Mouse (Mus musculus) brain, embryonic 18.5 days (tissue): Measurements from ENCODE around the gene Serpina1b.
"Not testable (repeated sequence)": the region's sequence is repeated elsewhere in the genome, so short reads cannot be mapped to it uniquely, and the experiment has no call there.

ENCODE experiments used
- DNase-seq: peaks from one replicate; pipeline ENCODE4 v3.0.0-alpha.2; 2012; ENCODE audit warnings: low read depth, low spot score

Gene Serpina1b

DNA sequence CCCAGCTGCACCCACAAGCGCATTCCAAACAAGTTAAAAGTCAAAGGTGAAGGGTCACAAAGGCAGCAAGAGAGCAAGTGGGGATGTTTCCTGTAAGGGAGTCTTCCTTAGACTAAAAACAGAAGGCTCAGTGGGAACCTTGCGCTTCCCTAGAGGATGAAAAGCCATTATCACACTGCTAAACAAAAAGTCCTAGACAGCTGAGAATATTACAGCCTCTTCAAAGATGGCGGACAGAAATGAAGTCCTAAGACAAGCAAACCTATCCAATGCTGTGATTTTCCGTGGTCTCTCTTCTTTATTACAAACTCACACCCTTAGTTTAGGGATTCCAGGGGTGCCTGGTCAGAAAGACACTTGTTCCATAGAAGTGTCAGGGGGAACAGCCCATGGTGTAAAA lies at the start of gene Serpina1b:
Gene Serpina1b, minus strand, starts transcription at position 101 of the 400 bp plus-strand sequence.
- not testable (repeated sequence) for DNase-seq

DNA sequence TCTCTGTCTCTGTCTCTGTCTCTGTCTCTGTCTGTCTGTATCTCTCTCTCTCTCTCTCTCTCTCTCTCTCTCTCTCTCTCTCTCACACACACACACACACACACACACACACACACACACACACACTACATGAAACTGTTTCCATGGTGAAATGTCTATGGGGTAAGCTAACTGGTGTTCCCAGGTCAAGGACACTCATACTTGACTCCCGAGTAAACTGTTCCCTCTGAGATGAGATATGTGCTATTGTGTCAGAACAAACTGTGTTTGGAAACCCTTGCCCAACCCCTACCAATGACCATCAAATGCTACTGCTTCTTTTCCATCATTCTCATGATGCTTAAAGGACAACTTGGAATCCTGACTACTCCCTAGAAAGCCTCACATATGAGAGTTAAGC lies 36.7 kb upstream of the Serpina1b start:
- not testable (repeated sequence) for DNase-seq

DNA sequence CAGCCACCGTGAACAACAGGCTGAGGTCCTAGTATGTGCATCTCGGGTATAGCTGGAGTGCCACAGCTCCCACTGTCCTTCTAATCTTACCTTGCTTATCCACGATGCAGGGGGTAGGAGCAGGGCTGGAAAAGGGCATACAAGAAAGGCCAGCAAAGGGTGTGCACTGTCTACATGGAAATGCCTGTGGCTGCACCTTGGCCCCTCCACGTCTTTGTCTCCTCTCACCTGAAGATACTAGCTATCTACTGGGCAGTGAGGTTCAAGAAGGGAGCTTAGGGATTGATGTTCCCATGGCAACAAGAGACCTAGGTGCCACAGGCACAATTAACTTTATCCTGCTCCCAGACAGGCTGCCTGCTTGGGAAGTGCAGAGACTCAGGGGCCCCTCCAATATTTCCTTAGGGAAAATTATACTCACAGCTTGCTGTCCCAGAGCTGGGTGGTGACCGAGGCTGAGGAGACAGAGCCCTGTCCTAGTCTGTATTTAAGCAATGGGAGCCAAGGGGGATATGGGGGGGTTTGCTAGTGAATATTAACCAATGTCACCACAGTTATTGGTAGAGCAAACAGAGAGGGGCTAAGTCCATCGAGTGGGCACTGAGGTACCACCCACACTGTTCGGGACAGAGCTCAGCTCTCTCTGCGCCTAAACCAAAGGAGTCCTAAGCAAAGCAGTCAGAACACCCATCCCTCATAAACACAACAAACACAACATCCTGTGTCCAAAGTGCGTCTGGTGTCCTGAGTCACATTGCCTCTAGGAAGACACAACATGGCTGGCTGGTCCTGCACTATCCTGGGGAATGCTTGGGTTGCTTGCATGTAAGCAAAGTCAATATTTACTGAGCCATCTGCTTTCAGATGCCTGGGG lies 33.2 kb upstream of the Serpina1b start, which contains the start of gene Serpina1a:
Gene Serpina1a, minus strand, starts transcription at position 462 of the 874 bp plus-strand sequence.
- DNase-seq: not testable (repeated sequence)

DNA sequence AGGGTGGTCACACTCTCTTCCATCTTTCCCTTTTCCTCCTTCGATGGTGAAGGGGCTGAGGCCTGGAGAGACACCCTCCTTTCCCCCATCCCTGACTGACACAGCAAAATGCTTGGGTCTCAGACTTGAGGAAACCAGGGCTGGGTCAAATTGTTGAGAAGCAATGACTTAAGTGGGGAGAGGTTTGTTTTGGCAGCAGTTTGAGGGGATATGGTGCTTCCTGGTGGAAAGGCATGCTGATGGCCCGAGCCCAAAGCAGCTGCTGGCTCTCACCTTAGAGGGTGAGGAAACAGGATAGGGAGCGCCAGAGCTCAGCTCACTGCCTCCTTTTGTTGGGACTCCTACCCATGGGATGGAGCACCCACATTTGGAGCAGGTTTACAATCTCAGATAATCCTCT lies 30.8 kb upstream of the Serpina1b start:
- no peak for DNase-seq

DNA sequence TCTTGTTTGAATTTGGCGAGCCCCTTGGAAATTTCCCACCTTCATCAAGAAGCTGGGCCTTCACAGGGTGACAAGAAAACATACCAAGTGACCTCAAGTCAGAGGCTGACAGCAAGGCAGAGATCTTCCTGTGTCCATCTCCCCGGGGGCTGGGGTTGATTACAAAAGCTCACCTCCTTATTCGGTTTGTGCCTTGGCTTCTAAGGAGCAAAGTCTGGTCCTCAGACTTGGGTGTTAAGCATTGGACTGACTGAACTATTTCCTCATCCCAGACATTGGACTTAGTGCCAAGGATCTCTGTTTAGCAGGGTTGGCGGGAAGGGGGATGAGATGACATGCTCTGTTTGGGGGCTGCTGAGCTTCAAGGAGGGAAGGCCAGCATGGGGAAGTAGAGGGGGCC lies 30.4 kb upstream of the Serpina1b start:
- not testable (repeated sequence) for DNase-seq

DNA sequence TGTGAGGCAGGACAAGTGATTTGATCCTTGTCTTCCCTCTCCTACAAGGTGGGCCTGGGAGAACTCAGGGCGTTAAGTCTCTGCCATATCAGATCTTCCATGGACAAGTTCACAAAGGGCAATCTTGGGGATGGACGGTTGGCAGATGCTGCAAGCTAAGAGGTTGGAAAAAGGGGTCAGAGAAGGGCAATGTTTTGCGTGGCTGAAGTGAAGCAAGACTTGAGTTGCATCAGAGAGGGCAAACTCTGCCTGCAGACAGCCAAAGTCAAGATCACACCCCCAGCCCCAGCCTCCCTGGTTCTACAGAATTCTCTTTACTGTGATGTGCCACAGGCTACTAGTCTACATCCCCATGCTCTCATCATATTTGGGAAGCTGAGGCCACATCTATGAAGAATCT lies 29.4 kb upstream of the Serpina1b start:
- not testable (repeated sequence) for DNase-seq

DNA sequence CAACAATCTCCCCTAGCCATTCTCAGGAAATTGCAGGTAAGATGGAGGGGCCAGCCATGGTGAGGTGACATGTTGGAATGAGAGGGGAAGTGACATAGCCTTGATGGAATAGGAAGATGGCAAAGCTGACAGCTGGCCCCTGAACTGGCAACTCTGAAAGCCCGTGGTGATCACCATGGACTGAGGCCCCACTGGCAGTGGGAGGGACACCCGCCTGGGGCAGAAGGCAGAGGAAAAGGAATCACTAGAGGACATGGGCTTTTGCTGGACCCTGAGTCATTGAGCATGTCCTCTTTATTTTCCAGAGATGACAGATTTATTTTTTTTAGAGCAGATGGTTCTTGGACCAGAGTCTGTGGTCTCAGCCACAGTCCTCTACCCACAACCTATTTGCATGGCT lies 22.9 kb upstream of the Serpina1b start:
- DNase-seq: not testable (repeated sequence)

DNA sequence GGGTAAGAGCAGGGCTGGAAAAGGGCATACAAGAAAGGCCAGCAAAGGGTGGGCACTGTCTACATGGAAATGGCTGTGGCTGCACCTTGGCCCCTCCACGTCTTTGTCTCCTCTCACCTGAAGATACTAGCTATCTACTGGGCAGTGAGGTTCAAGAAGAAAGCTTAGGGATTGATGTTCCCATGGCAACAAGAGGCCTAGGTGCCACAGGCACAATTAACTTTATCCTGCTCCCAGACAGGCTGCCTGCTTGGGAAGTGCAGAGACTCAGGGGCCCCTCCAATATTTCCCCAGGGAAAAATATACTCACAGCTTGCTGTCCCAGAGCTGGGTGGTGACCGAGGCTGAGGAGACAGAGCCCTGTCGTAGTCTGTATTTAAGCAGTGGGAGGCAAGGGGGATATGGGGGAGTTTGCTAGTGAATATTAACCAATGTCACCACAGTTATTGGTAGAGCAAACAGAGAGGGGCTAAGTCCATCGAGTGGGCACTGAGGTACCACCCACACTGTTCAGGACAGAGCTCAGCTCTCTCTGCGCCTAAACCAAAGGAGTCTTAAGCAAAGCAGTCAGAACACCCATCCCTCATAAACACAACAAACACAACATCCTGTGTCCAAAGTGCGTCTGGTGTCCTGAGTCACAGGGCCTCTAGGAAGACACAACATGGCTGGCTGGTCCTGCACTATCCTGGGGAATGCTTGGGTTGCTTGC lies 2.4 kb downstream of the Serpina1b start:
- DNase-seq: not testable (repeated sequence)

DNA sequence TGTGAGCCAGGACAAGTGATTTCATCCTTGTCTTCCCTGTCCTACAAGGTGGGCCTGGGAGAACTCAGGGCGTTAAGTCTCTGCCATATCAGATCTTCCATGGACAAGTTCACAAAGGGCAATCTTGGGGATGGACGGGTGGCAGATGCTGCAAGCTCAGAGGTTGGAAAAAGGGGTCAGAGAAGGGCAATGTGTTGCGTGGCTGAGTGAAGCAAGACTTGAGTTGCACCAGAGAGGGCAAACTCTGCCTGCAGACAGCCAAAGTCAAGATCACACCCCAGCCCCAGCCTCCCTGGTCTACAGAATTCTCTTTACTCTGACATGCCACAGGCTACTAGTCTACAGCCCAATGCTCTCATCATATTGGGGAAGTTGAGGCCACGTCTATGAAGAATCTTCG lies 6.3 kb downstream of the Serpina1b start:
- not testable (repeated sequence) for DNase-seq

DNA sequence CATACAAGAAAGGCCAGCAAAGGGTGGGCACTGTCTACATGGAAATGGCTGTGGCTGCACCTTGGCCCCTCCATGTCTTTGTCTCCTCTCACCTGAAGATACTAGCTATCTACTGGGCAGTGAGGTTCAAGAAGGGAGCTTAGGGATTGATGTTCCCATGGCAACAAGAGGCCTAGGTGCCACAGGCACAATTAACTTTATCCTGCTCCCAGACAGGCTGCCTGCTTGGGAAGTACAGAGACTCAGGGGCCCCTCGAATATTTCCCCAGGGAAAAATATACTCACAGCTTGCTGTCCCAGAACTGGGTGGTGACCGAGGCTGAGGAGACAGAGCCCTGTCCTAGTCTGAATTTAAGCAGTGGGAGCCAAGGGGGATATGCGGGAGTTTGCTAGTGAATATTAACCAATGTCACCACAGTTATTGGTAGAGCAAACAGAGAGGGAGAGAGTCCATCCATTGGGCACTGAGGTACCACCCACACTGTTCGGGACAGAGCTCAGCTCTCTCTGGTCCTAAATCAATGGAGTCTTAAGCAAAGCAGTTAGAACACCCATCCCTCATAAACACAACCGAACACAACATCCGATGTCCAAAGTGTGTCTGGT lies 56.8 kb downstream of the Serpina1b start, which contains the start of gene Serpina1d:
Gene Serpina1d, minus strand, starts transcription at position 347 of the 606 bp plus-strand sequence.
- DNase-seq: not testable (repeated sequence)

DNA sequence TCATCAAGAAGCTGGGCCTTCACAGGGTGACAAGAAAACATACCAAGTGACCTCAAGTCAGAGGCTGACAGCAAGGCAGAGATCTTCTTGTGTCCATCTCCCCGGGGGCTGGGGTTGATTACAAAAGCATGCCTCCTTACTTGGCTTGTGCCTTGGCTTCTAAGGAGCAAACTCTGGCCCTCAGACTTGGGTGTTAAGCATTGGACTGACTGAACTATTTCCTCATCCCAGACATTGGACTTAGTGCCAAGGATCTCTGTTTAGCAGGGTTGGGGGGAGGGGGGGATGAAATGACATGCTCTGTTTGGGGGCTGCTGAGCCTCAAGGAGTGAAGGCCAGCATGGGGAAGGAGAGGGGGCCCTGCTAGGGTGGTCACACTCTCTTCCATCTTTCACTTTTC lies 59.6 kb downstream of the Serpina1b start:
- DNase-seq: not testable (repeated sequence)

DNA sequence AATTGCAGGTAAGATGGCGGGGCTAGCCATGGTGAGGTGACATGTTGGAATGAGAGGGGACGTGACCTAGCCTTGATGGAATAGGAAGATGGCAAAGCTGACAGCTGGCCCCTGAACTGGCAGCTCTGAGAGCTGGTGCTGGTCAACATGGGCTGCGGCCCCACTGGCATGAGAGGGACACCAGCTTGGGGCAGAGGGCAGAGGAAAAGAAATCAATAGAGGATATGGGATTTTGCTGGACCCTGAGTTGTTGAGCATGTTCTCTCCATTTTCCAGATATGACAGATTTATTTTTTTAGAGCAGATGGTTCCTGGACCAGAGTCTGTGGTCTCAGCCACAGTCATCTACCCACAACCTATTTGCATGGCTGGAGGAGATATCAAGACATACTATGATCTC lies 67.1 kb downstream of the Serpina1b start:
- DNase-seq: not testable (repeated sequence)

DNA sequence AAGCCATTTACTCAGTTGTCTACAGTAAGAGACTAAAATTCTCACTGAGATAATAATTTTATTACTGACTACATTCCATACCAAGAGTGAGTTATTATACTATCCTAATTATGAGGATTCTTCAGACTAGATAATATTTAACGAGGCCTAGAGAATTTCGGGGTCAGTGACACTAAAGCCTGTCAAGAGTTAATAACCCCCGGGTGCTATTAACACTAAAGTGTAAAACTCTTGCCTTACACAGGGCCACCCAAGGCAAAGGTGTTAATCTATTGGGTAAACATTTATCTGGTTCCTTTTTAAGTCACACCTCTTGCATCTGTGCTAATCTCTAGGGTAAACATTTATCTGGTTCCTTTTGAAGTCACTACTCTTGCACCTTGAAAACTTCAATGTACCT lies 69.9 kb downstream of the Serpina1b start:
- not testable (repeated sequence) for DNase-seq

DNA sequence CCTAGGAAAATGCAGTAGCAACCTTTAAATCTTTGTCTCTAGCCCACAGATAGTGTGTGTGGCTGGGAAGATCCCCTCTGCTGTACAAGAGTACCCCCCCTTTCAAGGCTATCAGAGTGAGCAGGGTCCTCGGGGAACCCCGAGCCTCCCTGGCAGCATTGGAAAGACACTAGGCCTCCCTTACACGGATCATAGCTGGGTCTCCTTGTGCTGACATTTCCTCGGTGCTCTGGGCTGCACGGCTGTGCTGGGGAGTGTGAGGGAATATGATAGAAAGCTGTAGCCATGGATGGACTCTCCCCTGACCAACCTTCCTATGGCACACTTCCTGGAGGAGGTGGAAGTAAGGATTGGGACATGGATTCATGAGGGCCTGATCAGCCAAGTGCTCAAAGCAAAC lies 84.2 kb downstream of the Serpina1b start:
- DNase-seq: not testable (repeated sequence)

DNA sequence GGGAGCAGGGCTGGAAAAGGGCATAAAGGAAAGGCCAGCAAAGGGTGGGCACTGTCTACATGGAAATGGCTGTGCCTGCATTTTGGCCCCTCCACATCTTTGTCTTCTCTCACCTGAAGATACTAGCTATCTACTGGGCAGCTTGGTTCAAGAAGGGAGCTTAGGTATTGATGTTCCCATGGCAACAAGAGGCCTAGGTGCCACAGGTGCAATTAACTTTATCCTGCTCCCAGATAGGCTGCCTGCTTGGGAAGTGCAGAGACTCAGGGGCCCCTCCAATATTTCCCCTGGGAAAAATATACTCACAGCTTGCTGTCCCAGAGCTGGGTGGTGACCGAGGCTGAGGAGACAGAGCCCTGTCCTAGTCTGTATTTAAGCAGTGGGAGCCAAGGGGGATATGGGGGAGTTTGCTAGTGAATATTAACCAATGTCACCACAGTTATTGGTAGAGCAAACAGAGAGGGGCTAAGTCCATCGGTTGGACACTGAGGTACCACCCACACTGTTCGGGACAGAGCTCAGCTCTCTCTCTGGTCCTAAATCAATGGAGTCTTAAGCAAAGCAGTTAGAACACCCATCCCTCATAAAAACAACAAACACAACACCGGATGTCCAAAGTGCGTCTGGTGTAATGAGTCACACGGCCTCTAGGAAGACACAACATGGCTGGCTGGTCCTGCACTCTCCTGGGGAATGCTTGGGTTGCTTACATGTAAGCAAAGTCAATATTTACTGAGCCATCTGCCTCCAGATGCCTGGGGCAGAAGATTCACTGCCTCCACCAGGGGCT lies 92.2 kb downstream of the Serpina1b start:
- DNase-seq: not testable (repeated sequence)

DNA sequence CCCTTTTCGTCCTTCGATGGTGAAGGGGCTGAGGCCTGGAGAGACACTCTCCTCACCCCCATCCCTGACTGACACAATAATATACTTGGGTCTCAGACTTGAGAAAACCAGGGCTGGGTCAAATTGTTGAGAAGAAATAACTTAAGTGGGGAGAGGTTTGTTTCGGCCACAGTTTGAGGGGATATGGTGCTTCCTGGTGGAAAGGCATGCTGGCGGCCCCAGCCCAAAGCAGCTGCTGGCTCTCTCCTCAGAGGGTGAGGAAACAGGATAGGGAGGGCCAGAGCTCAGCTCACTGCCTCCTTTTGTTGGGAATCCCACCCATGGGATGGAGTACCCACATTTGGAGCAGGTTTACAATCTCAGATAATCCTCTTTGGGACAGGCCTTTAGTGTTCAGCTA lies 94.6 kb downstream of the Serpina1b start:
- not testable (repeated sequence) for DNase-seq

DNA sequence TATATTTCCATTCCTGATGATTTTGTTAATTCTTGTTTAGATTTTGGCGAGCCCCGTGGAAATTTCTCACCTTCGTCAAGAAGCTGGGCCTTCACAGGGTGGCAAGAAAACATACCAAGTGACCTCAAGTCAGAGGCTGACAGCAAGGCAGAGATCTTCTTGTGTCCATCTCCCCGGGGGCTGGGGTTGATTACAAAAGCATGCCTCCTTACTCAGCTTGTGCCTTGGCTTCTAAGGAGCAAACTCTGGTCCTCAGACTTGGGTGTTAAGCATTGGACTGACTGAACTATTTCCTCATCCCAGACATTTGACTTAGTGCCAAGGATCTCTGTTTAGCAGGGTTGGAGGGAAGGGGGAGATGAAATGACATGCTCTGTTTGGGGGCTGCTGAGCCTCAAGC lies 95.1 kb downstream of the Serpina1b start:
- not testable (repeated sequence) for DNase-seq

DNA sequence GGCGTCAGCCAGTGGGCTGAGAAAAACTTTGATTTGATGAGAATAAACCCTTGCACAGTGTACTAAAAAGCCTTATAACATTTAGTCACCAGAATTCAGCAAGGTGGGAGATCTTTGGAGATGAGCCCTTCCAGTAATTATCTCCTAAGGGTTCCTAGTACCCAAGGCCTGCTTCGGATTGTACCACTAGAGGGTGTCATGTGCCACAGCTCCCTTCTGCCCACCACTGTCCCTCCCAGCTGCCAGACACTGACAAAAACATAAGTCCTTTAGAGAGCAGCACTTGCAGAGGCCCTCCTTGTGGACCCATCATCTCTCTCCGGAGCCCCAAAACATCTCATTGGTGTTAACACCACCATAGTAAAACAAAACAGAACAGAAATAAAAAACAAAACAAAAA lies 118.6 kb downstream of the Serpina1b start:
- no peak for DNase-seq

DNA sequence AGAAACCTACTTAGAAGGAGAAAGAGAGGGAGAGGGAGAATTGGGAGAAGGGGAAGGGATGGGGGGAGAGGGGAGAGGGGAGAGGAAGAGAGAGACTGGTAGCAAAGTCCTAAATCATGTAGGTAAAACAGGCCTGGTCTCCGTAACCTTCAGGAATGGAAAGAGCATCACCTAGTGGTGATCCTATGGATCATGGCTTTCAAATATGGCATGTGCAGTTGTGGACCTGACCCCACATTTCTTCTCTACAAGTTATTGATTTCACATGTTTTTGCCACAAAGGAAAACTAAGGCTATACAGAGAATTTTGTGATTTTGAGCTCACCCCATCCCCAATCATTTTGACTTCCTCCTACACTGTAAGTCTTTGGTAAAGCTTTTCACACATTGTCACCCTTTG lies 119.8 kb downstream of the Serpina1b start:
- no peak for DNase-seq

DNA sequence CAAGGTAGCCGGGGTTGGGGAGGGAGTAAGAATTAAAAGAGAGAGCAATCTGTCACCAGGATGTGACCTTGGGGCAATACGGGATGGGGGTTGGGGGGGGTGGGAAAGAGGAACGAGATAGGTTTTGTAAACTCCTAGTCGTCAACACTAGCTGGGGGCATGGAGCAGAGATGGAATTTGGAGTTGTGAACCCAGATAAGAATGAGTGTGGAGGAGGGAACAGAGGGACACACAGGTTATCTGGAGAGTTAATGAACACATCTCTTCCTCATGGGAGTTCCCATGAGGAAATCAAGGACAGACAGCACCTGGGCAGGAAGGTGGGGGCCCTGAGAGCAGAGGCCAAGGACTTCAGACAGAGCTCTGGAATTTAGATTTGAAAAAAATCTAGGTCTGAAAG lies 124.1 kb downstream of the Serpina1b start:
- DNase-seq: no peak

DNA sequence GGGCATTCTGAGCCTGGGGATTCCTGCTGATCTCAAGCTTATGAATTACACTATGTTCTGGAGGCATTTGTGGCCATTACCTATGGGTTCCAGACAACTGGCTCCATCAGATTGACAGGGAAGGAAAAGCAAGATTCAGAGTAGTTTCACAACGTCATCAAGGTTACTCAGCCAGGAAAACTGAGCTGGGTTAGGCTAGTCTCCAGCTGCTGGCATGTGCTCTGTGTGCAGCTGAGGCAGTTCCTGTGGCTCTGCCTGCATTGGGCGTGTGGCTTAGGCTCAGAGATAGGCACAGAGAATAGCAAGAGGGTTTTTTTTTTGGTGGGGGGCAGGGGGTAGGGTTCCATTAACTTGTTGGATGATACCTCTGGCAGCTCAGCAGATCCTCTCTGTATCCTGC lies 124.6 kb downstream of the Serpina1b start:
- no peak for DNase-seq
